ENCODE assay signal across 11 mouse cellular contexts in genomic region chr3:30246431-30247041, GRCm38 (mm10).
DNase-seq lines count a peak whose midpoint lies in the region; ATAC-seq lines count a peak whose summit lies in the region.
"Had no signal": no experiment of that assay in that cellular context is flagged by ENCODE, and none has a peak within 500 bp of the region (broad histone marks: within the 10 kb centered on the region; RNA-seq: fewer than 3 reads in every experiment).

No protein-coding gene starts in this region.

- intact Hi-C loops in heart, postnatal 36 days (cut with DNase I), result loop anchor here (1.0 to 10.0 kb wide), 2 partner anchors 231 to 432 kb away; no protein-coding TSS in a partner anchor
- intact Hi-C loops in left cerebral cortex, postnatal 25 days (cut with DNase I), result no loop called here

- peaks cover 58% of the 10 kb centered on the region for H3K4me1 ChIP-seq in limb, embryonic 13.5 days

- peak; percentile 5 to 14 for DNase-seq in cerebellum, postnatal 10 days
- DNase-seq in cerebellum, postnatal 36 days, result no peak
- peak; percentile 31 for DNase-seq in NIH3T3 (ENCODE audit: low read depth)
- DNase-seq in heart, postnatal 36 days, result peak; percentile 12 to 17
- DNase-seq in thymus, postnatal 14 days, result no peak
- DNase-seq in left cerebral cortex, postnatal 25 days (ENCODE audit: low spot score in 2 of 2), result no peak
- DNase-seq: adrenal gland, postnatal 25 days; spleen, adult 18-20 months had no signal

- ATAC-seq in limb, embryonic 13.5 days (ENCODE audit: low FRiP score, low read depth), result peak; percentile 37; the same call in 1 of the 2 replicates
- ATAC-seq in inflammation-experienced regulatory T-cells, adult 6 months, result no peak

- H3K4me2 ChIP-seq in limb, embryonic 13.5 days (replicated peaks), result peak overlapping the region; percentile 17; the same call in 1 of the 2 replicates

- no peak overlapping the region for H3K4me3 ChIP-seq in limb, embryonic 13.5 days

- H3K9ac ChIP-seq in limb, embryonic 13.5 days, result no peak overlapping the region
- H3K9ac ChIP-seq: liver, embryonic 14.5 days had no signal

- H3K27ac ChIP-seq in limb, embryonic 13.5 days, result peak overlapping the region; percentile 52; the same call in 1 of the 2 replicates
- H3K27ac ChIP-seq: liver, embryonic 14.5 days had no signal

- H3K36me3 ChIP-seq in limb, embryonic 13.5 days, result no peaks in the 10 kb centered on the region

- WGBS in limb, embryonic 13.5 days, result 35% methylated on average over 12 of the region's 12 CpGs

- no peaks in the 10 kb centered on the region for H3K27me3 ChIP-seq in limb, embryonic 13.5 days

- H3K9me3 ChIP-seq in limb, embryonic 13.5 days, result no peaks in the 10 kb centered on the region

Comparison
In these comparisons a context has a peak if more than half of its experiments do, and no peak if none do; other contexts are left out.
1. DNase-seq: peak in cerebellum, postnatal 10 days (2 of 2), NIH3T3 (single experiment) and heart, postnatal 36 days (2 of 2); none in cerebellum, postnatal 36 days (0 of 2), thymus, postnatal 14 days (single experiment) and left cerebral cortex, postnatal 25 days (0 of 2).